Mouse (Mus musculus) ovary, postnatal 36 days (tissue): ENCODE measurements around the gene Eps8l2.

Experiments used
- DNase-seq: peaks from one replicate; pipeline ENCODE4 v3.0.0; 2022; ENCODE audit warnings: low spot score, mixed read lengths

Eps8l2 gene

GRCm38 (mm10) chr7:141330706-141331105 lies 8.0 kb upstream of the Eps8l2 start:
- no peak for DNase-seq

DNA sequence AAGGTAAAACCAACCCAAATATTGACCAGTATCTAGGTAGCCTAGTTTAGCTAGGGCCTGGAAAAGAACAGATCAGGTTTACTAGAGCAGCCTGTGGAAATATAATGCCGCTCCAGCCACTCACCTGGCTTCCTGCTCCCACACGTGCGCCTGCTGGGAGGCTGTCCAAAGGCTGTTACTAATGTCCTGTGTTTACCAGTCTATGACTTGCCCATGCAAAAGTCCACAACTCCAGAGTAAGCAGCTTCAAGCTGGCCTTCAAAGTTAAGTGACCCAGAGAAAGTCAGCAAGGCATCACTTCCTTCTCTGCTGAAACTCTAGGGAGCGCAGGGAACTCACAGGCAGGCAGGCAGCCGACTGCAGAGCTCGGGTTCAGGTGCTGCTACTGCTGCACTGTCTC lies 6.7 kb upstream of the Eps8l2 start:
- no peak for DNase-seq

DNA sequence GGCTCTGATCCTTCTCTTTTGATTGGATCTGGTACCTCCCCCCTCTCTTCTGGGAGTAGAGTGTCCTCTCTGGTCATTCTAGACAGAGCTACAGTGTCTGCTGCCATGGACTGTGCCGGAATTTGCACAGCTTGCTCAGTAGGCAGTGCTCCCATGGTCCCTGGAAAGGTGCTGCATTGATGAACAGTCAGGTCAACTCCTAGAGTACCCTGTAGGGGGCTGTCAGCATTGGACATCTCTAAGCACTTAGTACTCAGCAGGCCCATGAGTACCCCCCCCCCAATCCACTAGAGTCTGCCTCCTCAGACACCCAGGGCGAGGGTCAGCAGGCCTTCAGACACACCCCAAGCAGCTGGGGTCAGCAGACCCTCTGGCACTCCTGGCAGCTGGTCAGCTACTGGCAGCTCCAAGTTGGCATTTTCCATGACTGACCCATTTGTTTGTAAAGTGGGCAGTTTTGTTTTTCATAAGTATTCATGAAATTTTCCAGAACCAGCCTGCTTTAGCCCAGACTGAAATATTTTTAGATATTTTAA lies 3.6 kb upstream of the Eps8l2 start:
- no peak for DNase-seq

- no peak for DNase-seq
Observed at GRCm38 (mm10) chr7:141335682-141336081, 3.0 kb upstream of the Eps8l2 start.

- DNase-seq, result no peak
Observed at GRCm38 (mm10) chr7:141336296-141336695, 2.4 kb upstream of the Eps8l2 start.

GRCm38 (mm10) chr7:141337716-141338416 lies 814 bp upstream of the Eps8l2 start:
- DNase-seq, result no peak

- no peak for DNase-seq
Observed at GRCm38 (mm10) chr7:141339215-141339920, 688 bp downstream of the Eps8l2 start.

- DNase-seq, result no peak
Observed at GRCm38 (mm10) chr7:141340023-141340422, 1.3 kb downstream of the Eps8l2 start.

- no peak for DNase-seq
Observed at GRCm38 (mm10) chr7:141340476-141340875, 1.8 kb downstream of the Eps8l2 start.

DNA sequence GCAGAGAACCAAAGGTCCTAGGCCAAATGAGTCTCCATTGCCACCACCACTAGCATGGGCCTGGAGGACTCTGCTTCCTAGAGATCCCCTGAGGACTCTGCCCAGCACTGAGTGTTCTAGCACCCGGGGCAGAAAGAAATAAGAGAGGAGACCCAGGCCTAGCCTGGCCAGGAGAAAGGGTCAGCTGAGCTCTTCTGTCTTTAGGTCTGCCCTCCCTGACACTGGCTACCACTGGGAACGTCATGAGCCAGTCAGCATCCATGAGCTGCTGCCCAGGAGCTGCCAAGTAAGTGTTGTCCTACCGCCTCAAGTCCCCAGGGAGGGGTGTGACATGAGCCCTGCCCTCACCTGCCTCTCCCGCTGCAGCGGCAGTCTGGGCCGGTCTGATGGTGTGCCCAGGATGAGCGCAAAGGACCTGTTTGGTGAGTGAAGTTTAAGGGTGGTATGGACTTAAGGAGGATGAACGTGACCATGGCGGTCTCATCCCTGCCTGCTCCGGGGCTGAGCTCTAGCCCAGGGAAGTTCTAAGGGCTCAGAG lies 3.1 kb downstream of the Eps8l2 start:
- DNase-seq, result no peak

GRCm38 (mm10) chr7:141343230-141343629 lies 4.5 kb downstream of the Eps8l2 start:
- DNase-seq, result no peak

- no peak for DNase-seq
Observed at GRCm38 (mm10) chr7:141343696-141344095, 5.0 kb downstream of the Eps8l2 start.

- DNase-seq, result no peak
Observed at GRCm38 (mm10) chr7:141344787-141345186, 6.1 kb downstream of the Eps8l2 start.

DNA sequence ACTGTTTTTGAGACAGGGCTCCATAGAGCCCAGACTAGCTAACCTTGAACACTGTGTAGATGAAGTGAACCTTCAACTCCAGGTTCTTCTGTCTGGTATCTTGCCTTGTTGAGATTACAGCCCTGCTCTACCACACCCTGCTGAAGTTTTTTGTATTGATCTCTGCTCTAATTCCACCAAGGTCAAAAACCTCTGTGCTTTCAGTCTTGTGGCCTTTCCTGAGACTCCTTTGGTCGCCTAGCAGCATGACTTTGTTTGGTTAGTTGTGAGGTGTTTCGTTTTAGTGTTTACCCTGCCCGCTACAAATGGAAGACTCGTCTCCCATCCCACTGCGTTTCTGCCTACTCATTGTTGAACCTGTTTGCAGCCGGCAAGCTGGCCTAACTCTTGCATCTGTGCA lies 12.4 kb downstream of the Eps8l2 start:
- DNase-seq, result no peak

- DNase-seq, result no peak
Observed at GRCm38 (mm10) chr7:141355051-141355450, 16.4 kb downstream of the Eps8l2 start.

- no peak for DNase-seq
Observed at GRCm38 (mm10) chr7:141355626-141356326, 17.1 kb downstream of the Eps8l2 start.

DNA sequence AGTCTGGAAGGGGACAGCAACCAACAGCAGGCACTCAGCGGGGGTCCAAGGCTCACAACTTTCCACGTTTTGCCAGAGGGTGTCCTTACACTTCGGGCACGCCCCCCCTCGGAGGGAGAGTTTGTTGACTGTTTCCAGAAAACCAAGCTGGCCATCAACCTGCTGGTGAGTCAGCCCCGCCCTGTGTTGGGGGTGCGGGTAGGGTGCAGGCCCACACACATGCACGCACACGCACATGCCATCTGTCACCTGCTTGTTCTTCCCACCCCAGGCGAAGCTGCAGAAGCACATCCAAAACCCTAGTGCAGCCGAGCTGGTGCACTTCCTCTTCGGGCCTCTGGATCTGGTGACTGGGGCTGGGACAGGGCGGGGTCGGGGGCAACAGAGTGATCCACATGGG lies 18.3 kb downstream of the Eps8l2 start:
- DNase-seq, result no peak

DNA sequence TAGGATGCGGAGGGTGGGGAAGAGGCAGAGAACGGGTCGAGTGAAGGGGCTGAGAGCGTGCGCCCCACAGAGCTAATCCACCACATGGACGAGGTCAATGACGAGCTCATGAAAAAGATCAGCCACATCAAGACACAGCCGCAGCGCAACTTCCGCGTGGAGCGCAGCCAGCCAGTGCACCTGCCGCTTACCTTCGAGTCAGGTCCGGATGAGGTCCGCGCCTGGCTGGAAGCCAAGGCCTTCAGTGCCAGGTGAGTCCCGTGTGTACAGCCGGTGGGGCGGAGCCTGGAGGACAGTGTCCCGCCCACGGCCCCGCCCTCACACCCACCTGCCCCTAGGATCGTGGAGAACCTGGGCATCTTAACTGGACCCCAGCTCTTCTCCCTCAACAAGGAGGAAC lies 22.8 kb downstream of the Eps8l2 start:
- peak; percentile 55 for DNase-seq

DNA sequence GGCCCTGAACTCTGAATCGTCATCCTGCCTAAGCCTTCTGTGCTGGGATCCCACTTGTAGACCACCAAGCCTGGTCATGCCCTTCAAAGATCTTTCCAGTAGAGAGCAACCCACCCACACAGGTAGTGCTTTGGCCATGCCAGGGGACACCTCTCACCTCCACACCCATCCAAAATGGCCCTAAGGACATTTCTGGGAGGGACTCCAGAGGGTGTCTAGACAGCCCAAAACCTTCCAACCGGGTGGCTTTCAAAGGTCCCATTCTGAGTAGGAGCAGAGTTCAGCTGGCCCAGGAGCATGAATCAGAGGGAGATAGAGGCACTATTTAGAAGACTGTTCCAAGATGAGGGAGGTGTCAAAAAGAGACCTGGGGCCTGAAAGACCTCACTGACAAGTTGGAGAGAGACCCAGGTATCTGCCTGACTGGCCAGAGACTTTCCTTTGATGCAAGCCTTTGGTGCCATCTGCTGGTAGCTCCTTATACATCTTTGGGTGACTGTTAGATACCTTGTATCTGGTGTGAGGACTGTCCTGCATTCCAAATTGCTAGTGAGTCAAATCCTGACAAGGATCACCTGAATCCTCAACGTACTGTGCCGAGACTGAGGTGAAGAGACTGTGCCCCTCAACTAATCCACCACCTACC lies 24.5 kb downstream of the Eps8l2 start:
- DNase-seq, result peak; percentile 47

GRCm38 (mm10) chr7:141363752-141364125 lies 25.1 kb downstream of the Eps8l2 start:
- no peak for DNase-seq

- DNase-seq, result no peak
Observed at GRCm38 (mm10) chr7:141364349-141365048, 25.8 kb downstream of the Eps8l2 start.
